Mouse (Mus musculus) left cerebral cortex, adult 11 months (tissue): ENCODE data around the gene Acad11.

Source experiments
- DNase-seq: peaks from one replicate; pipeline ENCODE4 v3.0.0; 2022; ENCODE audit warnings: low spot score

The Acad11 gene

DNA sequence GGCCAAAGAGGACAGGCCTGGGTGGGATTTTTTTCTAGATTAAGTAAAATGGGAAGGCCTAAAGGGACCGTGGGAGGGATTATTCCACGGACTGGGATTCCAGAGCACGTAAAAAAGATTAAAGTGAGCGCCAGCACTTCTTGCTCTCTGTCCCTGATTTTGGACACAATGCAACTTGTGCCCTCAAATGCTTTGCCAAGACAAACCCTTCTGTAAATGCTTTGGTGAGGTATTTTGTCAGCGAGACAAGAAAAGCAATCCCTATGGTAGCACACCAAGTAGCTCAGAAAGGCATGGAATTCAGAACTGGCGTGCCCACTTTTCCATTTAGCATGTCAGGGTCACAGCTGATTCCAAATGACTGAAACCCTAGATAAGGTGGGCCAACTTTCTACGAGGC, 85.8 kb downstream of the Acad11 start:
- DNase-seq, result no peak

DNA sequence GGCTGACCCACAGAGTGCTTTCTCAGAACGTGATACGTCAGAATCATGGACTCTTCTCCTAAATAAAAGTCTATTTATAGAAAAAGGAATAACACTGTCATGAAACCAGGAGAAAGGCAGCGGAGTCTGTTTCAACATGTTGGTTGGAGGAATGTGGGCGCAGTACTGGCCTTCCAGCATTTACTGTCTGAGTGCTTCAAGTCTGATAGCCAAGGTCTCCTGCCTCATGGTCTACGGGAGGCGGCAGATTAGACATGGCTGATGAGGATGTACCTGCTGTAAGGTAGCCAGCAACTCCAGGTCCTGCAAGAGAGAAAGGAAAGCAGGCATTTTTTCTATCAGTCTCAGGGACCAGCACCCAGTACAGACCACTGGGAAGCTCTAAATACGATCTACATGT, 88.9 kb downstream of the Acad11 start:
- DNase-seq, result no peak

DNA sequence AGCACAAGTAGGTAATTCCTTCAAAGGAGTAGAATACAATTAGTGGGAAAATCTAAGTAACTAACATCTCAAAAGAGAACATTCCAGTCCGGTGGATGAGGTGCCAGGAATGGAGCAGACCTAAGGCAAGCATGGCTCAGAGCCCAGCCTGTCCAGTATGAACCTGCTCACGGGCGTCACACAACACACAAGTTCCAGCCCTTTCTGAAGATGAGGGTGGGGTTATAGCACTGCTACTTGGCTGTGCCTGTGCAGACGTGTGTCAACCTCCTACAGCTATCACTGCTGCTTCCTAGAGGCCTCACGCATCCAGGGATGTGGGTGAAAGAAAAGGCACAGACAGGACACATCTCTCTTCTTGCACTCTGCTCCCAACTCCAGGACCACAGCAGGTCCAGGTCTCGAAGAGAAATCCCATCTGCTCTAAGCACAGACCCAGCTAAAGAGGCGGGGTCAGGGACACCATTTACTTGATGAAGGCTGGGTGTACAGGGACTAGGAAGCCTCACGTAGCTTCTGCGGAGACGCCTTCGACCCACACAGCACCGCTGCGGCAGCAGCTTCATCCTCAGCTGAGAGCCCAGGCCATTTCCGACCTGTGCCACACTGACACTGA, 92.0 kb downstream of the Acad11 start:
- DNase-seq, result no peak

DNA sequence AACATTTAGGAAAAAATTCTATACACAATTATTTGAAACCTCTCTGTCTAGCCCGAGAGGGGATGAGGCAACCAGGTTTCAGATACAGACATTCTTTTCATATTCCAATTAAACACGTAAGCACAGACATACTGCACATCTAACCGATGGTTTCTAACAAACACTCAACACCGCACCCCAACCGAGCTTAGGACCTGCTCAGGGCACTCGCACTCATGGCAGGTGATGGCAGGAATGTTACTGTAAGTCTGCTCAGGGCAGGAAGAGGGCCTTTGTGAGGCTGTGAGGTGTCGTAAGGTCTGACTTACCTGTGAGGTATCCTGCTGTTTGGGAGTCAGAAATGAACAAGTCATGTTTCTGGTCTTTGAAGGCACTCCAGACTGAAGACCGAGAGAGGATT, 93.3 kb downstream of the Acad11 start:
- no peak for DNase-seq

DNA sequence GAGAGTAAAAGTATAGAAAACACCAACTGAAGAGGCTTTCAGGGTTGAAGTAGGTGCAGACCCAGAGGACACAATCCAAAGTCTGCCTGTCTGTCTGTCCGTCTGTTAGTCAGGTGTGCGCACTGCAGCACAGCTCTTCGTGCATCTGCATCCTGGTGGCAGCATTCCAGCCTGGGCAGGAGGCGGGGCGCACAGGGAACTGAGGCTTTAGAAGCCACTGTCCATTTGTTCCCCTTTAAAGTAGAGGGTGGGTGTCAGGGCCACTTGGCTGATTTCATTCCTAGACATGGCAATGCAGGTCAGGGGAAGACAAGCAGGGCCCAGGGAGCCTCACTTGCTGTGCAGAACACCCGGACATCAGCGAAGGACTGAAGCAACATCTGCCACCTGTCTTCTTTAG, 94.1 kb downstream of the Acad11 start:
- DNase-seq, result no peak

DNA sequence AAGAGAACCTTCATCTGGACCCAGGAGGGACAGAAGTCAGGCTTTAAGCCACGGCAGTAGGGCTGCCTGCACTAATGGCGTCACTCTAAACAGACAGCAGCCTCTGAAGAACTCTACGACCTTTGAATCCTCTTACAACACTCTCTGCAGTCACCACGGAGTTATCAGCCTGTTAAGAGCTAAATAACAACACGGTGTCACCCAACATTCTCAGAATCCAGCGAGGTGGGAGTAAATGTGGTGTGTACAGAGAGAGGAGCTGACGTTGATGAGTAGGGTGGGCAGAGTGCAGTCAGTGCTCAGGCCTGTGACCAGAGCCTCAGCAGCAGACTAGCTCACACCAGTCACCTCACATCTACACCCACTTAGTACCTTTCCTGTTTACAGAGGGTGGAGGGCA, 97.9 kb downstream of the Acad11 start:
- DNase-seq, result no peak

DNA sequence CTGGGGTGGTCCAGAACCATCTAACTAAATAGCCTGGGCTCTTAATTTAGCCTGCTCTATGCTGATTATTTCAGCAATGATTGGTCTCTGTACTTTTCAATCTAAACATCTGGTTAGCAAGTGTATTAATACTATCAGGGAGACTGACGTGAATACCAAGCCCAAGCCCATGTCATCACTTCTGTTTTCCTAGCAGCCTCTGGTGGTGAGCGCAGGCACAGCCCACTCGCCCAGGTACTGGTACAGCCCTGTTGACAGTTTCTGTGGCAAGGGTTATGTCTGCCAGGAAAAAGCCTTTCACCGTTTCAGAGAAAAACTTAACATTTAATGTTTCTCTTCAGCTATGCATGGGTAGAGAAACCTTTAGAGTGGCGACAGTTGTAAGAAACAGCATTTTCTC, 101.0 kb downstream of the Acad11 start:
- DNase-seq, result no peak

DNA sequence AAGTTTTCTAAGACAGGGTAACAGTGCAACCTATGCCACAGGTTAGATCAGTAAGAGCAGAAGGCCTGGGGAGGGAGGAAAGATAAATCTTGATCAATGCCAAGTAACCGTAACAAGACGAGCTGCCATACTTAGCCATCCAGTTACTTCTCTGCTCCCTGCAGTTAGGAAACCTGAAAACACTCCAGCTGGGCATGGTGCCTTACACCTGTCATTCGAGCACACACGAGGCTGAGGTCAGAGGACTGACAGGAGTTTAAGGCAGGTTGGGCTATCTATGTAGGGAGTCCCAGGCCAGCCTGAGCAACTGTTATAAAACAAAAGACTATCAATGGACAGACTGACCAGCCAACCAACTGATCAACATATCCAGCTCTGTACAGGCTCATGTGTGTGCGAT, 102.7 kb downstream of the Acad11 start:
- no peak for DNase-seq

DNA sequence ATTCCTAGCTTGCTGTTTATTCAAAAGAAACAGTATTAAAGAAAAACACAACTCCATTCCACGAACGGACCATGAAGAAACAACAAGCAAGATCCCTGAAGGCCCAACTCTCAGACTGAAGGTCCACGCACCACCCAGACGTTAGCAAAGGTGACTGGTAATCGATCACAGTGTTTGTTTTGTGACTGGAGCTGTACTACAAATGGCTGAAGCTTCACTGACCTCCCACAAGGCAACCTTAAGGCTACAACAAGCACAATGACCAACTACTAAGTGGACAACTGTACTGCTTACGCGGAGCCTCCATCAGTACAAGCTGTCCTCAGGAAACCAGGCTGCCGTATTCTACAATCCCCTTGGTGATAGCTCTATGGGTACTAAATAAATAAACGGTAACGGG, 106.8 kb downstream of the Acad11 start:
- no peak for DNase-seq

DNA sequence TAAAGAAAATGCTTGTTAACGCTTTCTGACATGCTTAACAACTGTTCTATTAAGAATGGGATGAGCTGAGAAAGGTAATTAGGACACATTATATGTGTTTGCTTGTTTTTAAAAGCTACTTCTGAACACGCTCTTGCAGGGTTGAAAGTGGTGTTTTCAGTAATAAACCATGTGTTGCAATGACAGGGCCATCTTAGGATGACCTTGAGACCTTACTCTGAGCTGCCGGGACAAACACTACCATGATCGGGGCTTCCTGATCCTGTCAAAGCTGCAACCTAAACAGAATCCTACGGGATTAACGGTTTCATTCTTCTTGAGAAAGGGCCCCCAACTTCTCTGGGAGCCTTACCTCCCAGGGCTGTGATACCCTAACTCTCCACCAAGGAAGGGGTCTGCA, 108.5 kb downstream of the Acad11 start:
- DNase-seq, result no peak

DNA sequence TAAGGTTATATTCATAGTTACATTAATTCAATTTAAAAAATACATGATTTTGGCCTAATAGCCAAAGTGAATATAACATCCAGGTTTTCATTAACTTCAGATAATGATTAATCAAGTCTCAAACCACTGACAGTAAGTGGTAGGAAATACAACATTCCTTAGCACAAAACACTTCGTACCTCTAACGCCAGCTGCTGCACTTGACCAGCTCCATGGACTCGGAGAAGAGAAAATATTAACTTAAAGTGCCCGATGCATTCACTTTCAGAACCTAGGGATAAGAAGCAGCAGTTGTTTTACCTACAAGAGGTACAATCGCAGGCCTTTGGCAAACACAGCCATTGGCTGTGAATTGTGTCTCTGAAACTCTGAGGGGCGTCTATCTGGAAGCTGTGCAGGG, 109.2 kb downstream of the Acad11 start:
- no peak for DNase-seq
